Mouse (Mus musculus): ENCODE data around the gene Pif1. TPM values are rescaled to one million over a fixed set of nuclear protein-coding genes. Genes with fewer than 3 reads are reported as not detected.

Pif1 gene
- total RNA-seq, 2 experiments from 2014 or later: not detected

DNA sequence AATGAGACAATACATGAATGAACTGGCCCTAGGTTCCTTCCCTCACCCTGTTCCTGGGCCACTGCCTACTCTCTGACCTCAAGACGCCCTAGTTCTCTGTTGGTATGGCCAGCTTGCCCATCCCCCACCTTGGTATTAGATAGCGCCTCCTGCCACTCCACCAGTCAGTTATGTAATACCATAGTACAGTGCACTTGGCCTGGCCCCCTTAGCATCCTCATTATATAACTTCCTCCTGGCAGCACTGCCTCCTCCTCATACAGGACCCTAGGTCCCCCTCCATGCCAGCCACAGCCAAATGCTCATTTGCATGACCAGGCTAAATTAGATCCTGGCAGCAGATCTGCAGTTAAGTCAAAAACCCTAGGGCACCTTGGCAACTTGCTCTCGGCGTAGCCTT is 25.9 kb upstream of the Pif1 start:
- DNase-seq: peak; percentile 62 to 74

DNA sequence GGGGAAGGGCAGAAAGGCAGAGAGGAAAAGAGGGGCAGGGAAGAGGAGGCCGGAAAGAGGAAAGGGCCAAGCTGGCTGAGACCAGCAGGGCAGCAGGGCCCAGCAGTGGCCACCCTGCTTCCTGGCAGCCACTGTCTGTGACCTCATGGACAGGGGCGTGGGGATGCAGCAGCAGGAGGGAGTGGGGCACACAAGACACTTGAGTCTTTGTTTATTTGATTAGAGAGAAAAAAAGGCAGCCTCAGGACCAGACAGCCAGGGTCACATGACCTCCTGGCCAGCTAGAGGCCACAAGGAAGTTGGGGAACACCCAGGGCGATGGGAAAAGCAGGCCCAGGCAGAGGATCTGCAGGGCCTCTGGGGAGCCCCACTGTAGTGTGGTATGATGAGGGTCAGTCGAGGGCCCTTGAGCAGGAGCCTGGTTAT is 24.9 kb upstream of the Pif1 start:
- DNase-seq: peak; percentile 70 to 89

DNA sequence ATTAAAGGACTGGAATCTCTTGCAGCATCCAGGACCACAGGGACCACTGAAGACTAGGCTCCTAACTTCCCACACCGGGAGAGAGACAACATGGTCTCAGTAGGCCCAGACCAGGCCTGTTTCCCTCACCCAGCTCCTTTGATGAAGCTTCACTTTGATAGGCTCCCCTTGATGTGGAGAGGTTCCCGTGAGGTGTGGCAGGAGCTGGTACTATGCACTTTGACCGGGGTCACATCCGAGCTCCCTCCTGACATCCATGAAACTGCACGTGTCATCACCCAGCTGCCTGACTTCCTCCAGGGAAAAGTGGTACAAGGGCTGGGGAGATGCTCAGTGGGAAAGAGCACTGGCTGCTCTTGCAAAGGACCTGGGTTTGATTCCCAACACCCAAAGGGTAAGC is 23.9 kb upstream of the Pif1 start:
- no peak for DNase-seq

DNA sequence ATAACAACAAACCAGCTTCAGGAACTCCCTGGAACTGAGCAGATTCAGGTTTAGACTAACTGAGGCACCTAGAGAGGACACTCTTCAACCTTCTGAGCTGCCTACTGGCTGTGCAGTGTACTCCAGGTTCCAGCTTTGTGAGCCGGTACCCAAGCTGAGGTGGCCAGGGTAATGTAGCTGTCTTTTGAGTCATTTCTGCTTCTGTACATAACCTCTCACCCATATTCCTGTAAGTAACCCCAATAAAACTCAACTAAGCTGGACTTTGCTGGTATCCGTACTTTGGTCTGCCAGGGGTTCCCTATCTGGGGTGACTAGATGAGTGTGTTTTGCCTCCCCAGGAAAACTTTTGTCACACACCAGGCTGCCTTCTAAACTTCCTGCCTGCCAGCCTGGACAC is 22.3 kb upstream of the Pif1 start:
- DNase-seq: no peak

DNA sequence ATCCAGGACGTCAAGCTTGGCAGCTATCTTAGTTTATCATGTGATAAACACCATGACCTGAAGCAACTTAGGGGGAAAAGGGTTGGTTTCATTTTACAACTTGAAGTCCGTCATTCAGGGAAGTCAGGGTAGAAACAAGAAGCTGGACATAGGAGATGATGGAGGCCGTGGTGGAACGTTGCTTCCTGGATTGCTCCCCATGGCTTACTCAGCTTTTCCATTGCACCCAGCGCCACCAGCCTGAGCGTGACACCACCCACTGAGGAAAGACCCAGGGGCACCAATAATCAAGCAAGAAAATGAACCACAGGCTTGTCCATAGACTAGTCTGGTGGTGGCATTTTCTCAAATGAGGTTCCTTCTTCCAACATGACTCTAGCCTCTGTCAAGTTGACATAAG is 18.2 kb upstream of the Pif1 start:
- DNase-seq: no peak

DNA sequence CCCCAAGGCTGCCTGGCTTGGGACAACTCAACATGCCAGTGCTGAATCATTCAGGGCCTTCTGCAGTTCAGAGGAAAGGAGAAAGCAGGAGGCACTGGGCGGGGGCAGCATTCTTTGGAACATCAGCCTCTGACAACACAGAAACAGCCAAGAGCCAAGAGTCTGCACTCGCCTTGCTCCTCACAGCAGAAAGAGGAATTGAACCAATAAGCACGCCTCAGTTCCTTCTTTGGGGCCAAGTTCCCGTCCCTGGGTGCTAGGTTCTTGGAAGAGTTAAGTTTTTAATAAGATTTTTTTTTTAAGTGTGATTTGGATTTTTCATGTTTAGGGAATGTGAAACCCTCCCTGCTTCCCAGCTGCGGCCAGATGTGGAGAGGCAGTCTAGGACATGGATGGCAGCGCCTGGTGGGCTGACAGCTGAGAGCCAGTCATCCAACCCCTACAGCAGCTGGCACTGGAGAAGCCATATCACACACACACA is 17.4 kb upstream of the Pif1 start:
- peak; percentile 73 to 88 for DNase-seq

DNA sequence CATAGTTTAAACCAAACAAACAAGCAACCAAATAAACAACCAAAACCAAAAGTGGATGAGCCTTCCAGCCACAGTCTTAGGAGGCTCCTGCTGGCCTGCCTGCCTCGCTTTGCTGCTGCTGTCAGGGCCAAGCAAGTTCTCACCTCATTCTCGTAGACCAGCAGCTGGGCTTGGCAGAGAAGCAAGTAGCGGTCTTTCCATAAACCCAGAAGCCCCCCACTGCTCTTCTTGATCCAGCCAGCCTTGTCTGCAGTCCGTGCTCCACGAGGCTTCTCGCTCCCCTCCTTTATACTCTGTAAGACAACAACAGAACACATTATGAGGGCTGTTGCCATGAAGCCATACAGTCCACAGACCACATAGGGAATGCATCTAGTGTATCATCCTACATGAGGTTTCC is 14.1 kb upstream of the Pif1 start:
- no peak for DNase-seq

DNA sequence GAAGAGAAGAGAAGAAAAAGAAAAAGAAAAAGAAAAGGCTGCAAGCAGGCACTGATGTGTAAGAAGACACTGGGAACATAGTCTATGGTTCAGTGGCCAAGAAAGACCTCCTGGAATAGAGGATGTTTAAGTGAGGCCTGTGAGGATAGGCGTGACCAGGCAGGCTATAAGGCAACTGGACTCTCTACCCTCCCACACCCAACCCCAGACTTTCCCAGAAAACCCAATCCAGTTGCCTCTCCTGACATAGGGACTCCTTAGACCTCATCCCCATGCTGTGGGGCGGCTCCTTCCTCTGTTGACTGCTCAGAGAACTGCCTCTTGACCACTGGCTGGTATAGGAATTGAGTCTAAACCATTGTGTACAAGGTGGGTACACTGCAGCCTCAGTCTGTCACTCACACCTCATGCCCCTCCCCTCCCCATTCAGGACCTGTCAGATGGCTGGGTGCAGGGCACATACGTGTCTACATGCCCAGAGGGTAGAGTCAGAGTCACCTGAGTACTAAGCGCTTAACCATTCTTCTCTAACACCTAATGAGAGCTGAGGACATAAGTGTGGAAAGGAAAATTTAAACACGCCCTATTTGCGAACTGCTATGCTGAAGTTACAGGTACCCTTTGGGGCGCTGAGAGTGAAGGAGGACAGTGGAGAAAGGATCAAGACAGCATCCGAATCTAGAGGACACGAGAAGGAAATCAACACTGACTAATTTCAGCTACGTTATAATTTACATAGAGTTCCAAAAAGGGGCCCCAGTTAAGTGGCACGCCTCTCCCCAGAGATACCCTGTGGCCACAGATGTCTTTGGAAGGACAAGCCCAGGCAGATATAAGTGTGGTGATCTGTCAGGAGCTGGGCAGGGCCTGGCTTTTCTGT is 12.2 kb upstream of the Pif1 start:
- DNase-seq: no peak

DNA sequence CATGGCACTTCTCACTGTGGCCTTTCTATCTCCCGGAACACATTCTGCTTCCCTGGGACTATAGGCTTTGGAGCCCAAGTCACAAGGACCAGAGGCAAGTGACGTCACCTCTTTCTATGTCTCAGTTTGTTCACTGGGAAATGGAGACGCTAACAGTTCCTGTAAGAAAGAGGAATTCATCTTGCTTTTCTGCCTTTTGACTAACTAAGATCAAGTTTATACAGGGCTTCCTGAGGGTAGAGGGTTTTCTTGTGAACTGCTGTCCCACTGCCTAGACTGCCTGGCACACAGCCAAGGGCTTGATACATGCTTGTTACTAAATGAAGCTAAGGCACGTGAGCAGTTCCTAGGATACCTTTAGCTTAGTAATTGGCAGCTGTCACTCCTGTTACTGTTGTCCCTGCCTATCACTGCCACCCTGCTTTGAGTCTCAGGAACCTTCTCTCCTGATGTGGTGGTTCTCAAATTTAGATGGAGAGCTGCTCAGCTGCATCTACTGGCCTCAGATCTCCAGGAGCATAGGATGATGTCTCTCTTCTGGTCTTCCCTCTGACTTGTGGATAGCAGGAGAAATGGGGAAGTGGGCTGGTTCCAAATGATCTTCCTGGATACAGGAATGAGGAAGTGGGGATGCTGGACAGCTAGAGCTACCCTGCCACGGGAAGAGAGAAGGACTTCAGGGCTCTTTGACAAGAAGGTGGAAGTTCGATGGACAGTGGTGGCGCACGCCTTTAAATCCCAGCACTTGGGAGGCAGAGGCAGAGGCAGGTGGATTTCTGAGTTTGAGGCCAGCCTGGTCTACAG is 11.4 kb upstream of the Pif1 start:
- peak; percentile 62 to 64 for DNase-seq

DNA sequence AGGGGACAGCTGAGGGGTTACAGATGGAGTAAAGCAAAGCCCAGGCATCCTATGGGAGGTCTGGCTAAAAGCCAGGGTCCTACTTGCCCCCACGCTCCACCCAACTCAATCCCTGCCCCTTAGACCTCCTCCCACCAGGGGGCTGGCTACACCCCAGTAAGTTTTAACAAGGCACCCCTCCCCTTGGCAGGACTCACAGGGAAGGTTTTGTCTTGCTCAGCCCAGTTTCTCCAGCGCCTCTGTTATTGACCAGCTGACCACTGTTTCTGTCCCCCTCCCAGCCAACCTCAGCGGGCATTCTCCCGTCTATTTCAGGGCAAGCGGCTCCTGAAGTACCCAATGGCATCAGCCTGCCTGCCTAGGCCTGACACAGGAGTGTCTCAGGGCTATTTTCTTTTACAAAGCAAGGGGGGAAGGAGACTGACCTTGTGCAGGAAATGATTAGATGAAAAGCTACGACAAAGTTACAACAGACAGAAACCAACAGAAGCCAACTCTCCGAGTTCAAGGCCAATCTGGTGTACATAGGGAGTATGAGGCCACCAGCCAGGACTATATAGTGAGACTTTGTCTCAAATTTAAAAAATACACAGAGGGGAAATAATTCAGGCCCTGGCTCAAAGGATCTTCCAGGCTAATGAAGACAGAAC is 10.0 kb upstream of the Pif1 start:
- DNase-seq: peak; percentile 60 to 65

DNA sequence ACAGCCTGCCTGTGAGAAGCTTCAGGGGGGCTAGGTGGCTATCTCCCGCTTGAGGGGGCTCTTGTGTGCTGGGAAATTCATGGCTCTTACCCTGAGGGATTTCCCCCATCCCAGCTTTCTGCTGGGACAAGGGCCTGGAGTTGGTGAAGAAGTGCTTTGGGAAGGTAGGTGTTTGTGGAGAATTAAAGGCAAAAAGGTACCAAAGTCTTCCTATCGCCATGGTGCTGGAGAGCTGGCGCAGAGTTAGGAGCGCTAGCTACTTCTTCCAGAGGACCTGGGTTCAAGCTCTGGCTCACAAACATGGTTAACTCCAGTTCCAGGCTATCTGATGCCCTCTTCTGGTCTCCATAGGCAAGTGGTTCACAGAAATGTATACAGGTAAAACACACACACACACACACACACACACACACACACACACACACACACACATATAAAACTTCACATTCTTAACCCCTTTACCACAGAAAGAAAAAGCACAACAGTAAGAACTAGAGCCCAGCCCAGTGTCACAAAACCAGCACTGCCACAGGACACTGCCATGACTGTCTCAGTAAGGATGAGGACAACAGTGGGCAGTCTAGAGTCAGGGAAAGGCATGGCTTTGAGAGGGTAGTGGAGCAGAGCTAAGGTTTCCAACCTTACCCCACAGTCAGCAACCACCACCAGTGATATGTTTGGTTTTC is 9.3 kb upstream of the Pif1 start:
- no peak for DNase-seq

DNA sequence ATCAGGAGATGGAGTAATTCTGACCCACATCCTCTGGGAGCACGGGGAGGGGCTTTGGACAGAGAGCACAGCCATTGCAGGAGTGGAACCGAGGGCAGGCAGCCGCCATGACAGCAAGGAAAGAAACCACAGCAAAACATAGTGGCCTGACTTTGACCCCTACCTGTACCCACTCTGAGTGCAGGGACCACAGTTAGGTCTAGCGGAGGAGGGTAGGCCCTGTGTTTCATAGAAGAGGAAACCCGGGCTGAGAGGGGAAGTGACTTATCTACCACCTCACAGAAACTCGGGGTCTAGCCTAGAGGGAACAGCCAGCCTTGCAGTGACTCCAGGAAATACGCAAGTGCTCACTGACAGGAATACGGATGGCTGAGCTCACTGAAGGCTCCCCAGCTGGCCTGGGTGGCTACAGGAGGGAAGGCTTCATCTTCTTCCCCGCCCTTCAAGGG is 8.1 kb upstream of the Pif1 start:
- DNase-seq: peak; percentile 68 to 85

DNA sequence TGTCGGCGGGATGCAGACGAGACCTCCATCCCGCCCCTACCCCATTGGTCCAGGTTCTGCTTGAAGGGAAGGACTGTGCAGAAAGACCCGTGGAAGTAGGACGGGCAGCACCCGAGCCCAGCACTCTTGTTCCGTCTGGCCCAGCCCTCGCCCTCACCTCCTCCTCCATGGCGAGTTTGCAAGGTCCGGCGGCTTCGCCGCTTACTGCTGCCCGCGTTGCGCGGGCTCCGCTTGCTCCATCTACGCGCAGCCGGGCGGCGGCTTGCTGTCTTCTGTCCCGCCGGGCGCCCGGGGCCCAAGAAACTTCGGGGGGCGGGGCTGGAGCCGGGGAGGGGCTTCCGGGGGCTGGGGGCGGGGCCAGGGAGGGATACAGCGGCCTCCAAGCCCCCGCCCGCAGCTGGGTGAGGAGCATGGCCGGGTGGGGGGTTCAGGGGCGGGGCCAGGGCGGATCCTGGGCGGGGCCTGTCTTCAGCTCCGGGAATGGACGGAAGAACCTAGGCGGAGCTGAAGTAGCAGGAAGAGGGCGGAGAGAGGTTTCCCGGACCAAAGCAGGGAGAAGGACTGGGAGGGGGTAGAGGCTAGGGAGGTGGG is 7.1 kb upstream of the Pif1 start, which contains the start of gene Plekho2:
TSS of gene Plekho2 (minus strand) at position 260 of the 591 bp plus-strand sequence.
- peak; percentile 92 to 96 for DNase-seq

DNA sequence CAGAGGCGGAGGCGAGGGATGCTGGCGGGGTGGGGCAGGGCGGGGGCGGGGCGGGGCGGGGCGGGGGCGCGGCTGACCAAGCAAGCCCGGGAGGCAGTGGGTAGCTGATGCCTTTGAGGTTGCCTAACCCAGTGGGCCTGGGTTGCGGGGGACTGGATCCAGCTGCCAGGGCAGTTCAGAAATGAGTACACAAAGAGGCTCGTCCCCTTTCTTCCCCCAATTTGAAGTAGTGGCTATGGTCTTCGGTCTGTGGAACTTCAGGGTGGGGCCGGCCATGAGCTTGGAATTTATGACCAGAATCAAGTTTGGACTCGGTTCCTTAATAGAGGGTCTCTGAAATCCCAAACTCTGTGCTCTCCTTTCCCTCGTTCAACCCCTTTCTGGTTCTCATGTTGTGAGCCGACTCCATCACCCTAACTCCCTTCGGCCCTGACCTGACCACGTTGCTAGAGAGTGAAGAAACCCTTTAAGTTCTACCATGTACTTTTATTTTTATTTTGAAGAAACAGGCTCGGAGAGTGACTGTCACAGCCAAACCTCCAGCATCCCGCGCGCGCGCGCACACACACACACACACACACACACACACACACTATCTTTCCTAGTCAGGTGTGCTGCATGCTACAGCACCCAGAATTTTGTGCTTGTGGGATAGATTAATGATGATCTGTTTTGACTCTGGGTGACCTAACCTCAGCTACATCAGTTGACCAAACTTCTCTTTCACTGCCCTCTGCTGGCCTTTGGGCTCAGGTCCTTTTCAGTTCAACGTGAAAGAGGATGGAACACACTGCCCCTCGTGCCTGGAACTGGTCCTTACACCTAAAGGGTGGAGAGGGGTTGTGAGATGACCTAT is 6.3 kb upstream of the Pif1 start:
- peak; percentile 93 to 94 for DNase-seq

DNA sequence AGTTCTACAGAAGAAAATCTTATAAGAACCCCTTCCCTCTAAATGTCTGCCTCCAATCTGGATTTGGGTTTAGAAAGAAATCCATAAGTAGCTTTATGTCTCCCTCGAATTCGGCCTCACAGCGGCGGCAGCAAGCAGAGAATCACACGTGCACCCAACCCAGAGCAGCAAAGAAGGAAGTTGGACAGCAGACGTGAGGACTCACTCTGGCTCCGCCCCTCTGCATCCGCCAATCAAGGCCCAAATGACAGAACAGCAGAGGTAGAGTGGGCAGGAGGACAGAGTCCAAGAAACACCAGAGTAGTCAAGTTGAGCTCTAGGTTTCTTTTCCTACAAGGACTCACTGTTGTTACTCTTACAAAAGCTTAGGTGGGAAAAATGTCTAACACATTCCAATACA is 3.9 kb upstream of the Pif1 start:
- DNase-seq: peak in 1 of 2 experiments; percentile 37

DNA sequence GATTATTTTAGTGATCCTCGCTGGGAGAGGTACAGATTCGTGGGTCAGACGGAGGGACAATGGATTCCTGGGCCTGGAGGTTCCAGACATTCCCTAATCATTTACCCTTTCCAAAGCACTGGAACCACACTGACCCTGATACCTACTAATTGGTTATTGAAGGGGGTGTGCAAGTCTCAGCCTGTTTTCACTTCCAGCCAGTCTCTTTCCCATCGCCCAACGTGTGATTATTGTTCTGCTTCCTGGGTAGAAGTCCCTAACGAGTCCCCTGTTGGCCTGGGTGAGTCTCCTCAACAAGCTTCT is 261 bp downstream of the Pif1 start:
- DNase-seq: no peak

DNA sequence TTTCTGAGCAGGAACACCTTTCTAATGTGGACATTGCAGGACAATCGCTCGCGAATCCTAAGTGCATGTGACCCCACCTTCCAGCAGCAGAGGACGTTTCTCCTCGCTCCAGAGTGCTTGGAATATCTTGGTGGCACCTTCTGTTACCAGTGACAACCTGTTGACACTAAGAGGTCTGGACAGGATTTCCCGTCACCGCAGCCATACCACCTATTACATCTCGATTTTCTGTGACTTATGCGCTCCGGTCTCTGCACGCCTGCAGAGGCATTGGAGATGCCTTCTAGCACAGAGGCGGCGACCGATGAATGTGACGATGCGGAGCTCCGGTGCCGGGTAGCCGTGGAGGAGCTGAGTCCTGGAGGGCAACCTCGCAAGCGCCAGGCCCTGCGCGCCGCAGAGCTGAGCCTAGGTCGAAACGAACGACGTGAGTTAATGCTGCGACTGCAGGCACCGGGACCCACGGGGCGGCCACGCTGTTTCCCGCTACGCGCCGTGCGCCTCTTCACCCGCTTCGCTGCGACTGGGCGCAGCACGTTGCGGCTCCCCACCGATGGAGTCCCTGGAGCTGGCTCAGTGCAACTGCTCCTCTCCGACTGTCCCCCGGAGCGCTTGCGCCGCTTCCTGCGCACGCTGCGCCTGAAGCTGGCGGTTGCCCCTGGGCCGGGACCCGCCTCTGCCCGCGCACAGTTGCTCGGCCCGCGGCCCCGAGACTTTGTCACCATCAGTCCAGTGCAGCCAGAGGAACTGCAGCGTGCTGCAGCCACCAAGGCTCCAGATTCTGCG is 806 bp downstream of the Pif1 start:
- peak in 1 of 2 experiments; percentile 26 for DNase-seq

DNA sequence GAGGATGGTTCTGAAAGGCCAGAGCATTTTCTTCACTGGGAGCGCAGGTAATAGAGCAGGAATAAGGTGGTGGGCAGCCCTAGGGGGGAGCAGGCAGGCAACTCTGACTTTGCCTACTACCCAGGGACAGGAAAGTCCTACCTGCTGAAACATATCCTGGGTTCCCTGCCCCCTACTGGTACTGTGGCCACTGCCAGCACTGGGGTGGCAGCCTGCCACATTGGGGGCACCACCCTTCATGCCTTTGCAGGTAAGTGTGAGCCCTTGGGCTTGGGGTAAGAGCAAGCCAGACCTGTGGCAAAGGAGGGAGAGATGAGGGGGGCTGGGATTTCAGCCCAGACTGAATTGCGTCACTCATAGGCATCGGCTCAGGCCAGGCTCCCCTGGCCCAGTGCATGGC is 2.1 kb downstream of the Pif1 start:
- DNase-seq: no peak

DNA sequence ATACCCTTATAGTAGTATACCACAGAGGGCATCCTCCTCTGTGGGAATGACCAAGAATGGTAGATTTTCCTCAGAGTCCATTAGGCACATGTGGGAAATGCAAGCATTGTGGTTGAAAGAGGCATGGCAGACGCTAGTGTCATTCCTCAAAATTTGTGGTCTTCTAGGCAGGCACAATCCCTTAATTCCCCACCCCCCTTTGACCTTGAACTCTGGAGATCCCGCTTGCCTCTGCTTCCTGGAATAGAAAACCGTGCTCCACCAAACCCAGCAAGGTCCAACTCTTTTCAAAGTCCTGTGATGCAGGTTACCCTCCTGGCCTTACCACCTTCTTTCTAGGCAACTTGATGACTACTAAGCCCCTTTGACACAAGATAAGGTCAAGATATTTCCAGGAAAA is 5.8 kb downstream of the Pif1 start:
- DNase-seq: no peak

DNA sequence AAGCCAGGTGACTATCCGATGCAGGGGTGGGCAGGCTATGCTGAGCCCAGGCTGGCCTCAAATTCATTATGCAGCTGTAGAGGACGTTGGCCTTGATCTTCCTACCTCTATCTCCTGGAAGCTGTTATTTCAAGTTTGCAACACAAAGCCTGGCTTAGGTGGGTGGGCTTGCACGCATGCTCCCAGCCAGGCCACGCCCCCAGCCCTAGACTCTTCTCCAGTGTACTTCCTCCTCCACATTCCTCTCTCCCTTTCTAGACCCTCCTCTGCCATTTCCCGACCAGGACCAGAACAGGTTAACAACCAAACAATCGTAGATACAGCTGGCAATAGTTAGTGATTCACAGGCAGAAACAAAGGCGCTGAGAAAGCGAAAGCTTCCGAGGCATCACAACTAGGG is 6.6 kb downstream of the Pif1 start:
- DNase-seq: no peak
